Mouse (Mus musculus): ENCODE results near the gene Shpk.
A peak's percentile ranks its signal among the peaks of the same experiment; 100 is the strongest.

DNA sequence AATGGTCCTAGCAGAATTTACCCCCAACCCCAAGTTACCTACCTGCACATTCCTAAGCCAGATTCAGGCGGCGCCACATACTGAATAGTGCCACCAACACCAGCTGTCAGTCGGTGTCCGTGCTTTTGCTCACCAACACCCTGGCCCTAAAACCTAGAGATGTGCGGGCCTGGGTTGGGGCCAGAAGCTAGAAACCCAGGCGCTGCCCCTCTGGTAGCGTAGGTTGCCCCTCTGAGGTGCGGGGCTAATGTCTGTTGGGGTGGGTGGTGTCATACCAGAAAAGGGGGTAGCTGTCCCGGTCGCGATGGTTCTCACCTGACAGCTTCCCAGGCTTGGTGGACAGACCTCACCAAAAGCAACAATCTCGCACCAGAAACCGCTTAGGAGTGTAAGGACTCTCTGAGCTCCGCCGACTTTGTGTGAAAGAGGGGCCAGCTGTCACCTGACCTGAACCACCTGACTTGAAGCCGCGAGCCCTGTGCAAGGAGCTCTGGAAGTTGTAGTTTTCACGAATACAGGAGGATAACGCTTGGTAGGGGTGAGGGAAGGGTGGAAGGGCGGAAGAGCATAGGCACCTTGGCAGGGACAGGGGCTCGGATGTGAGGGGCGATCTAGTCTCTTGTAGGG lies 544 bp upstream of the Shpk start, which contains the start of gene Ctns:
- no peak for TF ChIP-seq CTCF (IDR thresholded peaks at IDR 0.05; ENCODE audit: extremely low read depth, insufficient read length, insufficient replicate concordance, low read depth, low read length)
- peak; percentile 51 for TF ChIP-seq POLR2A (IDR thresholded peaks at IDR 0.05; ENCODE audit: low read depth, low read length)
